Comparison of ENCODE assay signal across 7 mouse cellular contexts in the genomic region with DNA sequence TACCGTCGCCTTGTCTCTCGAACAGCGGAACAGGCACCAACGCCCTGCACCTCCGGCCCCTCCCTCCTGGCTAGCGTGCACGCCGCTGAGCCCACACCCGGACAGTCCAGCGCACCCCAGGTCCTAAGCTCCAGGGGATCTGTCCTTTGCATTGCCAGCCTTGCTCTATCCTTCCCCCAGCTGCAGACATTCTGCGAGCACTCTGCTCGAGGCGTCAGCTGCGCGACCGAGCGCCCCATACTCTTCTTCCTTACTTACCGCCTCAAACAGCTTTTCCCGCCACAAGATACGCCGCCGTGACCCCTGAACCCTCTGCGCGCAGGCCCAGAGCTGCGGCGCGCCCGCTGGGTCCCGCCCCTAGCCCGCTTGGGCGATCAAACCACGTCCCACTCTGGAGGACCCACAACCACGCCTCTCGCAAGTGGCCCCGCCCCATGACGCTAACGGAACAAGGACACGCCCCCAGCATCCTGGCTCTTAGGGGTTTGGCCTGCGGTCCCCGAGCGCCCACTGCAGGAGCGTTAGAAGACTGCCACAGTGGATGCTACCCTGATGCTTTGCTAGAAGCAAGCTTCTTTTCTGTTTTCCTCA. TPM values are rescaled to one million over a fixed set of nuclear protein-coding genes. Genes with fewer than 3 reads are reported as not detected.
DNase-seq lines count a peak whose midpoint lies in the region; ATAC-seq and TF ChIP-seq lines count a peak whose summit lies in the region.

TSS of gene Pold1 (minus strand) at position 353 of the 591 bp plus-strand sequence.

- H3K4me1 ChIP-seq in embryonic facial prominence, embryonic 10.5 days, result peaks cover 27% of the 10 kb centered on the region
- no peaks in the 10 kb centered on the region for H3K4me1 ChIP-seq in intestine, postnatal 0 days (replicated peaks; ENCODE audit: control insufficient read depth, insufficient read depth, low read length)
- H3K4me1 ChIP-seq in midbrain, embryonic 12.5 days, result peaks cover 23% of the 10 kb centered on the region
- peaks cover 12% of the 10 kb centered on the region; the same call in 1 of the 2 replicates for H3K4me1 ChIP-seq in small intestine, adult 2 months (ENCODE audit: control insufficient read depth, insufficient read depth, insufficient read length, low read length)

- H3K36me3 ChIP-seq in embryonic facial prominence, embryonic 10.5 days (replicated peaks), result peaks cover 58% of the 10 kb centered on the region
- H3K36me3 ChIP-seq in intestine, postnatal 0 days (ENCODE audit: control insufficient read depth, insufficient read depth), result peaks cover 33% of the 10 kb centered on the region
- peaks cover 31% of the 10 kb centered on the region for H3K36me3 ChIP-seq in midbrain, embryonic 12.5 days
- H3K36me3 ChIP-seq in small intestine, adult 2 months (ENCODE audit: control insufficient read depth, insufficient read depth, low read length), result peaks cover 34% of the 10 kb centered on the region

- WGBS in embryonic facial prominence, embryonic 10.5 days, result under 1% methylated on average over 43 of the region's 43 CpGs
- under 1% methylated on average over 43 of the region's 43 CpGs for WGBS in intestine, postnatal 0 days
- under 1% methylated on average over 43 of the region's 43 CpGs for WGBS in midbrain, embryonic 12.5 days
- WGBS in small intestine, adult 2 months, result under 1% methylated on average over 43 of the region's 43 CpGs

- no peaks in the 10 kb centered on the region for H3K27me3 ChIP-seq in embryonic facial prominence, embryonic 10.5 days (replicated peaks; ENCODE audit: low read depth, poor library complexity, severe bottlenecking)
- no peaks in the 10 kb centered on the region for H3K27me3 ChIP-seq in intestine, postnatal 0 days (replicated peaks; ENCODE audit: control insufficient read depth, insufficient read depth, low read length)
- H3K27me3 ChIP-seq in midbrain, embryonic 12.5 days, result no peaks in the 10 kb centered on the region
- H3K27me3 ChIP-seq in small intestine, adult 2 months (ENCODE audit: control insufficient read depth, insufficient read depth, low read length), result no peaks in the 10 kb centered on the region

- peak within 1 kb of the TSS; percentile 92 for H3K27ac ChIP-seq in embryonic facial prominence, embryonic 10.5 days (replicated peaks)
- peak within 1 kb of the TSS; percentile 66 for H3K27ac ChIP-seq in intestine, postnatal 0 days (ENCODE audit: low read depth, low read length)
- H3K27ac ChIP-seq in midbrain, embryonic 12.5 days (replicated peaks), result peak within 1 kb of the TSS; percentile 16; the same call in 1 of the 2 replicates
- H3K27ac ChIP-seq in small intestine, adult 2 months (ENCODE audit: insufficient read depth, low read depth, low read length), result peak within 1 kb of the TSS; percentile 14; the same call in 1 of the 2 replicates

- H3K9me3 ChIP-seq in embryonic facial prominence, embryonic 10.5 days, result peaks cover 8% of the 10 kb centered on the region; the same call in 1 of the 2 replicates
- H3K9me3 ChIP-seq in intestine, postnatal 0 days (ENCODE audit: control insufficient read depth), result no peaks in the 10 kb centered on the region
- no peaks in the 10 kb centered on the region for H3K9me3 ChIP-seq in midbrain, embryonic 12.5 days

- H3K4me3 ChIP-seq in embryonic facial prominence, embryonic 10.5 days, result peak within 1 kb of the TSS; percentile 81
- peak within 1 kb of the TSS; percentile 60 for H3K4me3 ChIP-seq in intestine, postnatal 0 days (ENCODE audit: low read depth, low read length)
- H3K4me3 ChIP-seq in midbrain, embryonic 12.5 days, result peak within 1 kb of the TSS; percentile 64
- H3K4me3 ChIP-seq in small intestine, adult 2 months (ENCODE audit: low read depth, low read length), result peak within 1 kb of the TSS; percentile 68

- ATAC-seq in intestine, postnatal 0 days, result peak; percentile 94
- ATAC-seq in midbrain, embryonic 12.5 days (ENCODE audit: low FRiP score, low read depth), result peak; percentile 91

- DNase-seq in adrenal gland, postnatal 10 days, result peak; percentile 100
- DNase-seq in embryonic facial prominence, embryonic 10.5 days (ENCODE audit: low spot score), result peak; percentile 100
- DNase-seq in gonadal fat pad, adult 2 months (ENCODE audit: low read depth), result peak; percentile 51
- peak; percentile 100 for DNase-seq in left cerebral cortex, postnatal 4 days

- H3K9ac ChIP-seq in intestine, postnatal 0 days (ENCODE audit: low read depth, low read length), result peak within 1 kb of the TSS; percentile 43; the same call in 1 of the 2 replicates
- H3K9ac ChIP-seq in midbrain, embryonic 12.5 days (replicated peaks), result peak within 1 kb of the TSS; percentile 67

- peak; percentile 99 for TF ChIP-seq CTCF in intestine, postnatal 0 days (IDR thresholded peaks at IDR 0.05; ENCODE audit: low read depth)
- TF ChIP-seq CTCF in small intestine, adult 2 months (IDR thresholded peaks at IDR 0.05; ENCODE audit: extremely low read depth, insufficient read length, insufficient replicate concordance, low read depth, low read length), result peak; percentile 84

- TF ChIP-seq POLR2A in small intestine, adult 2 months (IDR thresholded peaks at IDR 0.05; ENCODE audit: low read depth, low read length), result peak; percentile 21; the same call in 1 of the 2 replicates

- H3K4me2 ChIP-seq in intestine, postnatal 0 days (replicated peaks; ENCODE audit: low read depth), result peak within 1 kb of the TSS; percentile 95
- peak within 1 kb of the TSS; percentile 87 for H3K4me2 ChIP-seq in midbrain, embryonic 12.5 days (replicated peaks)

- intact Hi-C loops in left cerebral cortex, postnatal 4 days (cut with DNase I), result no loop called here

RNA-seq across cellular contexts. Expression of gene Pold1, which starts in this region (rescaled TPM):
- total RNA-seq in adrenal gland, postnatal 10 days (2021), result 10 to 100 TPM; 20.6 to 30.7 TPM
- polyA plus RNA-seq in embryonic facial prominence, embryonic 10.5 days (2016; fragmentation: Nextera tagmentation; extraction: Ambion mirVana), result 164 and 171 TPM in 2 replicates
- 16.2 and 16.8 TPM in 2 replicates for polyA plus RNA-seq in gonadal fat pad, adult 2 months (2012; rRNA removed)
- 16.8 and 18.3 TPM in 2 replicates for polyA plus RNA-seq in intestine, postnatal 0 days (2015; fragmentation: Nextera tagmentation; extraction: Ambion mirVana)
- 10 to 100 TPM; 13.6 to 14.4 TPM for total RNA-seq in left cerebral cortex, postnatal 4 days (2021)
- 94.1 and 96.0 TPM in 2 replicates for polyA plus RNA-seq in midbrain, embryonic 12.5 days (2016; fragmentation: Nextera tagmentation; extraction: Ambion mirVana)
- 27.3 and 46.9 TPM in 2 replicates for polyA plus RNA-seq in small intestine, adult 2 months (2012; rRNA removed)

Comparison
In these comparisons a context has a peak if more than half of its experiments do, and no peak if none do; other contexts are left out.
1. Peak in every context shown above with its lines: DNase-seq, ATAC-seq, H3K4me3 ChIP-seq and H3K27ac ChIP-seq.
2. H3K27ac ChIP-seq: peak in every context shown above with its lines; median percentile 92 in embryonic facial prominence, embryonic 10.5 days; 66 in intestine, postnatal 0 days; 16 in midbrain, embryonic 12.5 days; 14 in small intestine, adult 2 months.